Mouse (Mus musculus): ENCODE results near the gene Amph. TPM values are rescaled to one million over a fixed set of nuclear protein-coding genes. Genes with fewer than 3 reads are reported as not detected.
"Not testable (repeated sequence)": the region's sequence is repeated elsewhere in the genome, so short reads cannot be mapped to it uniquely, and the experiment has no call there.

Gene Amph
- total RNA-seq (2022) = 100 to 1,000 TPM; 180 to 199 (median 188) TPM

DNA sequence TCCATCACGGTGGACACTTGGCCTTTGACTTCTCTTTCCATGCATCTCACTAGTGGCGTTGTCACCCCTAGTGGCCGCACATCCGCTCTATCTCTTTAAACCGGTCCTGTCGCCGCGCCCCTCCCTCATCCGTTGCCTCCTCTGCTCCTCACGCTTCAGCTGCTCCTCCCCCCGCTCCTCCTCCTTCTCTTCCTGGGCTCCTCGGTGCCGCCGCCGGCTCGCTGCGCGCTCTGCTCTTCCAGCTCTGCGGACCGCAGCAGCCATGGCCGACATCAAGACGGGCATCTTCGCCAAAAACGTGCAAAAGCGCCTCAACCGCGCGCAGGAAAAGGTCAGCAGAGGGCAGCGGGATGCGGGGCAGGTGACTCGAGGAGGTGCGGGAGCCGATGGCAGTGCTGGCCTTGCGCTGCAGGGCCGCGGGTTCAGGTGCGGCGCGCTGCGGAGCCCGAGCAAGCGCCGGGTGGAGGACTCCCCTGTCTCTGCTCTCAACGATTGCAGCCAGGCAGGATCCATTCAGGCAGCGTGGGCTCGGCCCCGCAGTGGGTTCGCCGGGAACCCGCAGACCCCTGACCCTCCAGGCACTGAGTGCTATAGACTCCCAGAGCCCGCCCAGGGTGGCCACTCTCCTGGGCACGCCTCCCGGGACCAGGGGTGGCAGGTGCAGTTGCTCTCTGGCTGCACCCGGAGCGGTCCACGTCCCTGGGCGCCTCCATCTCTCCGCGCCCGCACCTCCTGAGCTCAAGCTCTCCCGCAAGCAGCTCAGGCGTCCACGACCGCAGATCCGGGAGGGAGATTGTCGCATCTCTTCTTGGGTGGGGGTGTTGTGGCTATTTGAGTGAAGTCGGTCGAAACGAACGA lies at the start of gene Amph:
TSS of gene Amph (plus strand) at position 35 of the 858 bp plus-strand sequence.
- DNase-seq (ENCODE audit: low spot score in 2 of 2) = peak; percentile 74 to 91

GRCm38 (mm10) chr13:18903623-18904022 lies 44.4 kb upstream of the Amph start:
- DNase-seq (ENCODE audit: low spot score in 2 of 2) = no peak

GRCm38 (mm10) chr13:18914774-18915173 lies 33.2 kb upstream of the Amph start:
- DNase-seq (ENCODE audit: low spot score in 2 of 2) = no peak

- DNase-seq (ENCODE audit: low spot score in 2 of 2) = not testable (repeated sequence)
Measured at GRCm38 (mm10) chr13:18933191-18933590, 14.8 kb upstream of the Amph start.

DNA sequence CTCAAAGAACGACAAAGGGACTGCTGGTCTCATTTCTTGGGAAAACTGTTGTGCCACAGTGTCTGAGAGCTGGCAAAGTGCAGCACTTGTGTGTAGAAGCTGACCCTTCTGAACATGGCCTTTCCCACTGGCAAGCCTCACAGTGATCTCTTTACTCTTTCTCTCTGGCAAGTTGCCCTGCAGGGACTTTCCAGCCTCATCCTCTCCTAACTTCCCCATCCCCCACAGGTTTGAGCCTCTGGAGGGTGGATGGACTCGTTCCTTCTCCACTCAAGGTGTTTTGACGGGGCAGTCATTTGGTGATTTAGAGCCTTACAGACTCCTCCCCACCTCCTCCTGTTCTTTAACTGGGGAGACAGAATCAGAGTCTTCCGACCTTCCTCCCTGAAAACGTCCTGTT lies 319 bp upstream of the Amph start:
- no peak for DNase-seq (ENCODE audit: low spot score in 2 of 2)

DNA sequence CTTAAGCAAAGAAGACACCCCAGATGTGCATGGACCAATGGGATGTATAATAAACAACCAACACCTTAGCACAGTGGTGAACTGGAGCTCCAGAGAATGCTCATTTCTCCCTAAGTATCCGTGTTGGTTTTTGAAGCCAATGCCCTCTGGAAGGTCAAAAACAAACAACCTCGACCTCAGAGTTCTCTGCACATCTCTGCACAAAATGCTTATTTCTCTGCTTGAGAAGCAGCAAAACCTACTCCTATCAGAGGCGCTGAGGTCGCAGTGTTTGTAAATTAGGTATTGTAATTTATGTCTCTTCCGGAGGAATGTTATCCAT lies 985 bp downstream of the Amph start:
- no peak for DNase-seq (ENCODE audit: low spot score in 2 of 2)

DNA sequence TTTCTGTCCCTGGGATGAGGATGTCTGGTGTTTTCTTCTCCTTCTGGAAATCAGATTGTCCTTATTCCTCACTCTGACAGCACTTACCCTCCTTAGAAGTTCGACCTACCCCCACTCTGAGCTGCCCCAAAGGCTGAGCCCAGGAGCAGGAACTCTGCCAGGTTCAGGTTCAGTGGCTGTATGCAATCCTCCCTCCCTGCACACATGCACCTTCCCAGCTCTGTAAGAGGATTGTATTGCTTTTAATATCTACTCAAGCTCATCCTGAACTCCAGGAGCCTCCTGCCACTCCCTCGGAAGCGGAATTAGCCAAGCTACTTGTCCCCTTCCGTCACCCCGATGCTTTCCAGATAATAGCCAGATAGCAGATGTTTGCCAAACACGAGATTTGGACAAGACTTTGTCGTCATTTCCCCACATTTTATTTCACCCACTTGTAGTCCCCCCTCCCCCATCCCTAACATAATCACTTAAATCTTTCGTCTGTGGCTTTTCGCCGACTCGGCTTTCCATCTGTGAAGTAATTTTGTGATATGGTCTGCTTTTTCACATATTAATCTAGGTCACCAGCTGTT lies 1.7 kb downstream of the Amph start:
- DNase-seq (ENCODE audit: low spot score in 2 of 2) = no peak

GRCm38 (mm10) chr13:18953575-18953974 lies 5.6 kb downstream of the Amph start:
- DNase-seq (ENCODE audit: low spot score in 2 of 2) = no peak

- DNase-seq (ENCODE audit: low spot score in 2 of 2) = no peak
Measured at GRCm38 (mm10) chr13:18956065-18956913, 8.3 kb downstream of the Amph start.

DNA sequence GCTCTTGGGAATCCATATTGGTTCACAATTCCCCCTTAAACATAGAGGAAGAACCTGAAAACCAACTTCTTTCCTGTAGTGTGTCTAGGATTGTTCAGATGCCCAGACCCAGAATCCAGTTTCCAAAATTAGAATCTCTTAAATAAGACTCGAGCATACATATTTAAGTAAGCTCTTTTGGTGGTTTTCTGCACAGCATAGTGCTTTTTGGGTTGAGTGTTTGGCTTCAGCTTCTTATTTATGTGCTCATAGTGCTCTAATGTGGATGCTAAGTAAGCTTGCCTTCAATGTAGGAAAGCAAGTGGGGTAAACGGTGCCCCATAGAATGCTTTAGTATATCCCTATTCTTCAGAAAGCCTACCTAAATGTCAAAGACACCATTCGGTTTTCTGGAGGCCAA lies 9.0 kb downstream of the Amph start:
- no peak for DNase-seq (ENCODE audit: low spot score in 2 of 2)

GRCm38 (mm10) chr13:18972571-18972970 lies 24.6 kb downstream of the Amph start:
- no peak for DNase-seq (ENCODE audit: low spot score in 2 of 2)

DNA sequence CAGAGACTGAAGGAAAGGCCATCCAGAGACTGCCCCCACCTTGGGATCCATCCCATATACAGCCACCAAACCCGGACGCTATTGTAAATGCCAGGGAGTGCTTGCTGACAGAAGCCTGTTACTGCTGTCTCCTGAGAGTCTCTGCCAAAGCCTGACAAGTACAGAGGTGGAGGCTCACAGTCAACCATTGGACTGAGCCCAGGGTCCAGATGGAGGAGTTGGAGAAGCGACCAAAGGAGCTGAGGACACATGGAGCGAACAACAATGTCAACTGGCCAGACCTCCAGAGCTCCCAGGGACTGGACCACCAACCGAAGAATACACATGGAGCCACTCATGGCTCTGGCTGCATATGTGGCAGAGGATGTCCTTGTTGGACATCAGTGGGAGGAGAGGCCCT lies 26.3 kb downstream of the Amph start:
- no peak for DNase-seq (ENCODE audit: low spot score in 2 of 2)

DNA sequence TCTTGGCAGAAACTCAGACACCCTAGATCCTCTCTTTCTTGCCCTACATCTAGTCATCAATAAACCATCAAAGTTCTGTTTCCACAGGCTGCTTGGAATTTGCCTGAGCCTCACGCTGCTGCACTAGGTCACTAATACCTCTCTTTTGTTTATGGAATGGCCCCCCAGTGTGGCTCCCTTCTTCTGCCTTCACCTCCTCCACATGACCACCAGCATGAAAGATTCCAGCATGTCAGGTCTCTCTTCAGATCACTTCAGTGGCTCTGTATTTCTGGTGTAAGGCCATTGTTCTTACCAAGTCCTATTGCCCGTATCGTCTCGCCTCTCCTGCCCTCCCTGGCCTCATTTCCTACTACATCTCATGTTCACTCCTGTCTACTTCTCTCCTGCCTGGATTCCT lies 39.3 kb downstream of the Amph start:
- DNase-seq (ENCODE audit: low spot score in 2 of 2) = no peak

DNA sequence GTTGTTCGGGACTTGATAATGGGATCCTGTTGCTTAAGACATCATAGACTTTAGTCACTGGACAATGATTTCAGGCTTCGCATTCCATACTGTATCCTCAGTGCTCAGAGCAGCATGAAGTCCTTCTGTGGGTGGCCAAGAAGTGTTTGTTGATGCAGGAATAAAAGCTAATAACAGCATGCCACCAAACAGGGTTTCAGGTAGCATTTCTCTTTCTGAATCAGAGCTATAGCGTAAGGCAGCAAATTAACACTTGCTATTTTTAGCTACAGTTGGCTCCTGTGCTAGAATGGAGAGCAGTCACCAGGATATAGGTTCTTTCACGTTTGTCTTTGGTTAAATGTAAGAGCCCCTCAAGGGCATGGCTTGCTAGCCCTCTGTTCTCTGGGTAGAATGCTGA lies 40.3 kb downstream of the Amph start:
- no peak for DNase-seq (ENCODE audit: low spot score in 2 of 2)

- DNase-seq (ENCODE audit: low spot score in 2 of 2) = no peak
Measured at GRCm38 (mm10) chr13:18989185-18989714, 41.2 kb downstream of the Amph start.

DNA sequence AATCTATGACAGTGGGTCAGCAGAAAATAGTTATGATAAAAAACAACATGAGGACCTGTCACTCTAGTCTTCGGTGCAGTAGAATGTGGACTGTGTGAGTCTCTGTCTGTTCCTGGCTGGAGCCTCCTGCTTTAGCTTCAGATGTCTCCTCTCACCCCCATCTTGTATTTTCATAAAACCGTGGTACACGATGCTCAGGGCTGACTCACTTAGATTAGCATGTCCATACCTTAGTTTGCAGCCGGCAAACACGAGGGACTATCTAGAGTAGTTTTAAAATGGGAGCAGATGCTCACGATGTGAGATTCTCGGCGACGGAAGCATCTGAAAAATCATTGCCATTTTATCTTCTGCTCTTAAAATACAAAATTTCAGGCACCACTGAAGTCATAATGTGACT lies 54.5 kb downstream of the Amph start:
- DNase-seq (ENCODE audit: low spot score in 2 of 2) = peak in 1 of 2 experiments; percentile 67

DNA sequence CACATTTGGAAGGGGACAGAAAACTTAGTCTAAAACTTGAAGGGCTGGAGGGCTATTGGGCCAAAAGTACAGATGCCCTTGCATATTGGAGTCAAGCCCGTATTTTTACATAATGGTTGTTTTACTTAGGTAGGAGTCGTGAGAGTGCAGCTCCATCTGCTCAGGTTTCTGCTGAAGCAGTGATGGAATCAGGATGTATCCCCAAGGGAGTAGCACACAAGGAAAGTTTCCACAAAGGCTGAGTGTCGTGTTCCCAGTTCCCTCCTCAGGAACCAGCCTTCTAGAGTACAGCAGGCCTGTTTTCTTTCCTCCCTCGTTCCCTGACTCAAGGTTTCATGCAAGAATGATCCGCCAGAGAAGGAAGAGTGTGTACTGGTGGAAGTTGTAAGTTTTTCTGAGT lies 56.4 kb downstream of the Amph start:
- DNase-seq (ENCODE audit: low spot score in 2 of 2) = no peak

DNA sequence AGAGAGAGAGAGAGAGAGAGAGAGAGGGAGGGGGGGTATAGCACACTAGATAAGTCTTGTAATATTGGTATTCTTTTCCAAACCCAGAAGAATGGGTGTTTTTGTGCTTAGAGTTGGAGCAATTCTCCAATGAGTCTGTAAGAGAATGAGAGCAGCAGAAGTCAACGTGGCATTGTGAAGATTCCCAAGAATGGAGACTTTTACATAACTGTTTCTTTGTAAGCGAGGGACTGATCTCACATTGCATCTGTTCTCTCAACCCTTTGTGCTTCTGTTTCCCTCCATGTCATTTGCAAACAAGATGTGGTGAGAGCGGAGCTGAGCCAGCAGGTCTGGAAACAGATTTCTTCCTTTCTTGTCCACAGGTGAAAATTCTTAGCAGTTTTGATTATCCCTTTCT lies 60.4 kb downstream of the Amph start:
- no peak for DNase-seq (ENCODE audit: low spot score in 2 of 2)

DNA sequence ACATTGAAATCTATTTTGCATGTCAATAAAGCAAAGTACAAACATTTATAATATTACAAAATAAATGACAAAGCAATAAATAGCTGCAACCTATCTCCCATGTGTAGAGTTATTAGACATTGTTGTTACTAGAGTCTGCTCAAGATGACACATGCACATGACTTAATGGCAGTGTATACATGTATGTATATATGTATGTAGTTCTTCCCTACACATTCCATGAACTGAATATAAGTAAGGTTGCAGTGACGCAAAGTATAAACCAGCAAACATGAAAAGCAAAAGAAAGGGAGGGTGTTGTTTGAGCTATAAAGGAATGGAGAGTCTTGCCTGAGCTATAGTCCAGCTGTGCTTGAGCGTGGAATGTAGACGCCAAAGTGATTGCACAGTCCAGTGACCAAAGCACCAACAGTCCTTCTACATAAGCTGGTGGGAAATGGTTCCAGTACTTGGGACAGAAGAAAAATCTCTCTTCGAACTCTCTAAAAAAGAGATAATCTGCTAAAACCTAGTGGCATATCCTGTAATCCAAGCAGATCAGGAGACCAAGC lies 66.9 kb downstream of the Amph start:
- DNase-seq (ENCODE audit: low spot score in 2 of 2) = no peak

GRCm38 (mm10) chr13:19021529-19021928 lies 73.5 kb downstream of the Amph start:
- no peak for DNase-seq (ENCODE audit: low spot score in 2 of 2)

- no peak for DNase-seq (ENCODE audit: low spot score in 2 of 2)
Measured at GRCm38 (mm10) chr13:19022310-19022709, 74.3 kb downstream of the Amph start.
